Mouse (Mus musculus) retina, embryonic 14.5 days (tissue): ENCODE results near the gene Armc8.

Source experiments
- DNase-seq: peaks from one replicate; pipeline ENCODE4 v3.0.0-alpha.2; 2015; ENCODE audit warnings: low spot score

Gene Armc8

GRCm38 (mm10) chr9:99499336-99499735 is 69.4 kb downstream of the Armc8 start:
- no peak for DNase-seq

- no peak for DNase-seq
Observed at GRCm38 (mm10) chr9:99492634-99493200, 76.0 kb downstream of the Armc8 start.

DNA sequence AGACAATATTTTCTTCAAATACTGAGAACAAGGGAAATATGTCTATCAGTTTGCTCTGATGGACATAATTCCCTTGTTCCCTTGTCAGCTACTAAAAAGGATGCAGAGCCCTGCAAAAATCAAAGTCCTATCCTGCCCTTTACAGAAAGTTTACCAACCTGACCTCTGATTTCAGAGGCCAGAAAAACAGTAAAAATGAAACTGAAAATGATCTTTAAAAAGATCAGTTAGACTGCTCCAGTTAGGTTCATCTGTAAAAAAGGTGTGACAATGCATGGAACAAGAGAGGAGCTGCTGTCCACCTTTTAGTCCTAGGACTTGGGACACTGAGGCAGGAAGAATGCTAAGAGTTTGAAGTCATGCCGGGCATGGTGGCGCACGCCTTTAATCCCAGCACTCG is 77.6 kb downstream of the Armc8 start:
- DNase-seq = no peak

- no peak for DNase-seq
Observed at GRCm38 (mm10) chr9:99487841-99488240, 80.9 kb downstream of the Armc8 start.

GRCm38 (mm10) chr9:99487126-99487695 is 81.5 kb downstream of the Armc8 start:
- no peak for DNase-seq

GRCm38 (mm10) chr9:99485144-99485543 is 83.6 kb downstream of the Armc8 start:
- no peak for DNase-seq

DNA sequence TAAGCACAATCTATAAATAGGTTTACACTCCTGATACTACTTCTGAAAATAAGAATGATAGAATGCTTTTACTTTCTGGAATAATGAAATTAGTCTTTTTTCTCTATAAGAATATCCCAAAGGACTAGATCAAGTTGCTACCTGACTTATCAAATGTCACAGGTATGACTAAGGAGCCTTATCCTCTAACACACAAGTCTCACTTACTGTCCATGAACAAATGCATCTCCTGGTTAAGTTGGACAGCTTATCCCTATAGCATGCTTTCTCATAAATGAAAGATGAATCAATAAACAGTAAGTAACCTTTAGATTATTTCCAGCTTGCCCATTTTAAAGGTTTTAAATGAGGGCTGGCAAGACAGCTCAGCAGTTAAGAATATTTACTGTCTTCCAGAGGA is 84.1 kb downstream of the Armc8 start:
- no peak for DNase-seq

GRCm38 (mm10) chr9:99483191-99483590 is 85.5 kb downstream of the Armc8 start:
- no peak for DNase-seq

GRCm38 (mm10) chr9:99480764-99481163 is 87.9 kb downstream of the Armc8 start:
- no peak for DNase-seq

GRCm38 (mm10) chr9:99479181-99479711 is 89.5 kb downstream of the Armc8 start:
- DNase-seq = no peak

DNA sequence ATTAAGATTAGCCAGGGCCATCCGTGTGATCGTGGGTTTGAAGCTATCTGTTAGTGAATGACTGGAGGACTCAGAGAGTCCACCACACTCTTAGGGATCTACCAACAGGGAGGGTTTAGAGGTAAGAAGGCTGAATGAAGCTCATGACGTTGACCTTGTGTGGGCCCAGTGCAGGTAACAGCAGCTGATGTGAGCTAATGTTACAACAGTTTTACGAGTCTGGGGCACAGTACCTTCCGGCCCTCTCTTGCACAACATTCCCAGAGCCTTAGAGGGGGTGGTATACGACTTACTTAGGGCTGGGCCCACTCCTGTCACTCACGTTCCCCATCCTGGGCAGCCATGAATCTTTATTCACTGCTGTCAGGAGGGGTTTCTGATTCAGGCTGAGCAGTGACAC is 97.4 kb downstream of the Armc8 start:
- DNase-seq = no peak

DNA sequence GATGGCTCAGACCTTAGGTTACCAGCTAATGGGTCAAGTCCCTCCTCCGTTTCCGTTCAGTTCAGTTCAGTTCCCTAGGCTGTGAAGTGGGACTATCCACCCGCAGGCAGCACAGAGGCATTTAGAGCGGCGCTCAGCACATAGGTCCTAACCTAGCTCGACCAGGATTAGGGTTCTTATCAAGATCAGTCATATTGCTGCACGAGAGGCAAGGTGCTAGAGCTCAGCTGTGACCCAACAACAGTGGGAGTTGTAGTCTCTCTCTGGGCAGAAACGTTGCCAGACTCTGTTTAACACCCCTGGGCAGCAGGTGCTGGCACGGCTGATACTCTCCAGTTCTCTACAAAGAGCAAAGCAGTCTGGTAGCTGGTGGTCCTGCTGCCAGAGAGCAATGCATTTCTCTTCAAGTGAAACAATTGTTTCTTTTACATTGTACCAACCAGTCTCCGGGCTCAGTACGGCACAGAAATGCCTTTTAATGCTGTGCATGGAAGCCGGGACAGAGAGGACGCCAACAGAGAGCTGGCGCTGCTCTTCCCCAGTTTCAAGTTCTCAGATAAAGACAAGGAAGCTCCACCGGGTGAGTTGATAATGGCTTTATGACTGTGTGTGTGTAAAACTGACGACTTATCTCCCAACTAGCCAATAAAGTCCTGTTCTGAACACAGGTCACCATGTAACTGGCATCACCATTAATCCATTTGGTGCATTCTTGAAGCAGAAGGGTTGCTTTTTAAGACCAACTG is 98.2 kb downstream of the Armc8 start:
- no peak for DNase-seq

- DNase-seq = peak; percentile 47
Observed at GRCm38 (mm10) chr9:99469681-99470273, 98.9 kb downstream of the Armc8 start.

GRCm38 (mm10) chr9:99468572-99468971 is 100.1 kb downstream of the Armc8 start:
- no peak for DNase-seq

DNA sequence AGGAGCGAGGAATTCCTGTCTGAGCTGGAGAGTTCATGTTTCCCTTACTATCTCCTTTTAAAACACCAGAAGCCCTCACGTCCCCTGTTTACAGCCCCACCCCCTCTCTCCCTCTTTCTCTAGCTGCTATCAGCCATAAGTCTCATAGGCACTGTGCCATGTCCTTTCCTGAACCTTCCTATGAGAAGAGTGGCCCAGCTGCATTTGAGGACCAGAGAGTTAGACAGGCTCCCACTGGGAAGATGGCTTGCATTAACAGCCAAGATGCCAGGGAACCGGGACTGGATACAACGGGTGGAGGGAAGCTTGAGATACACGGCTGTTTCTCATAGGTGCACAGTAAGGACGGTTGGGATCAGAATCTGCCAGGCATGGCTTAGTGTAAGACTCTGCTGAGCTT is 103.8 kb downstream of the Armc8 start:
- DNase-seq = no peak

DNA sequence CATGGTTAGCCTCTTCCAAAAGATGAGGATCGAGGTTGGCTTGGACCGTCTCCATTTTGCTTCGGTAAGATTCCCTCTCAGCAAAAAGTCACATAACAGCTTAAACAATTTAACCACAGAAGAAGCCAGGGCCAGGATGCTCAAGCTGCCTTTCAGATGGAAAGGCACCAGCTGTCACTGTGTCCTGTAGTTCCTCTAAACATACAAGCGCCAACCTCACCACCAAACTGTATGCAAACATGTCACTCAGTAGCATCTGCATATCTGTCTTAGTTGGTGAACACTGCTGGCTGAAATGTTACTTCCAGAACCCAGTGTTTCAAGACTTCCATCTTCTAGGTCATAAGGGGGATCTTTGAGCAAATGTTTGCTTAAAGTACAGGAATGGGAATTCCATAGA is 109.0 kb downstream of the Armc8 start:
- no peak for DNase-seq

DNA sequence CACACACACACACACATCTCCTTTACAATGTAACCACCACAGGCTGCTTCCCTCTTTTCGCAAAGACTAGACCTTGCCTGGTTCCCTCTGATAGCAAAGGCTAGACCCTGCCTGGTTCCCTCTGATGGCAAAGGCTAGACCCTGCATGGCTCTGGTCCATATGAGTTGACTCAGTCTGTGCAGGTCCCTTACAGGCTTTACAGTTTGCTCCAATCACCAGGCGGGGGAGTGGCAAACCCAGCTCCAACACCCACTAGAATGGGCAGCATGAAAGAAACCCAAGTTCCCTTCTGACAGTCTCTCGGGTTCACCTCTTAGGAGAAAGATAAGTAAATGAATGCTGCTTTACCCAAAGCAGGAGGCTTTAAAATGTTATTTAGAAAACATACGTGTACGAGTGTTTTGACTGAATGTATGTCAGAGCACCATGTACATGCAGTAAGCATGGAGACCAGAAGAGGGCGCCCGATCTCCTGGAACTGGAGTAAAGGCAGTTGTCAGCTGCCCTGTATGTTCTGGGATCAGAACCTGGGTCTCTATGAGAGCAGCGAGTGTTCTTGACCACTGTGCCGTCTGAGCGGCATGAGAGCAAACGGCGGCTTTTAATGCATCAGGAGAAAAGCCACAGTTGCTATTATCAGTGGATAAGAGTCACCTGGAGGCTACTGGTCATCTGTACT is 110.0 kb downstream of the Armc8 start:
- peak; percentile 75 for DNase-seq

DNA sequence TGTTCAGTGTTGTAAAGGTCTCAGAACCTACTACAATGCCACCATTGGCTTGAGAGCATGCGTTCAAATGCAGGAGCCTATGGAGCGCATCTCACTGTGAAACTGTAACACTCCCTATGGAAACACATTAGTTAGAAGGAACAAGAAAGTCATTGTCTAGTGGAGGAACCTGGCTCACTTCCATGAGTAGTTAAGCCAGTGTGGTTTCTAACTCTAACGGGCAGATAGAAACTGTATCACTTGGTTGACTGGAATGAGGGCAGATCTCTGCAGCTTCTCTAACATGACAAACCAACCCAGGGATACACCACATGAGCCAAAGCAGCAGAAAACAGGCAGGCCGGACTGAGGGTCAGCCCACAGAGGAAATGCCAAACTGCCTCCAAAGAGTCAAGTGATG is 114.5 kb downstream of the Armc8 start:
- no peak for DNase-seq

- DNase-seq = peak; percentile 28
Observed at GRCm38 (mm10) chr9:99451161-99451560, 117.5 kb downstream of the Armc8 start, which contains the start of gene Nme9. TSS of gene Nme9 (plus strand) at chr9:99451475.

- peak; percentile 45 for DNase-seq
Observed at GRCm38 (mm10) chr9:99449886-99450647, 118.6 kb downstream of the Armc8 start.

- DNase-seq = no peak
Observed at GRCm38 (mm10) chr9:99447323-99447722, 121.4 kb downstream of the Armc8 start.
